Mouse (Mus musculus): Measurements from ENCODE around the gene Uba7. TPM values are rescaled to one million over a fixed set of nuclear protein-coding genes. Genes with fewer than 3 reads are reported as not detected.

Uba7 gene
- total RNA-seq, 2 experiments from 2014 or later = 3.8 to 5.2 TPM

Other genes with a start within 250 kb of the Uba7 start
- gene Rbm5, start 204.5 kb upstream of the Uba7 start, total RNA-seq (2021) = 100 to 1,000 TPM; 117 to 159 TPM
- 10 to 100 TPM; 52.3 to 59.6 TPM for gene Rbm6, start 102.3 kb upstream of the Uba7 start, total RNA-seq (2021)
- 10 to 100 TPM; 24.4 to 25.1 TPM for gene Mon1a, start 87.4 kb upstream of the Uba7 start, total RNA-seq (2021)
- gene Mst1r, start 68.6 kb upstream of the Uba7 start, total RNA-seq (2021) = 1 to 10 TPM; 1.6 to 2.6 TPM
- gene Actl11, start 47.0 kb upstream of the Uba7 start, total RNA-seq (2021) = not detected
- 100 to 1,000 TPM; 509 to 559 TPM for gene Camkv, start 39.8 kb upstream of the Uba7 start, total RNA-seq (2021)
- 10 to 100 TPM; 17.2 to 19.1 TPM for gene Traip, start 25.4 kb upstream of the Uba7 start, total RNA-seq (2021)
- gene Gm20661, start 7.6 kb downstream of the Uba7 start, total RNA-seq (2021) = 1 to 10 TPM; 1.0 to 1.4 TPM
- gene Inka1, start 10.4 kb downstream of the Uba7 start, total RNA-seq (2021) = 10 to 100 TPM; 12.0 to 13.6 TPM
- gene Cdhr4, start 17.0 kb downstream of the Uba7 start, total RNA-seq (2021) = 1 to 10 TPM; 3.3 to 5.3 TPM
- 1 to 10 TPM in 1 of 2 experiments, not detected in 1; 3.5 TPM for gene Gm20662, start 20.8 kb downstream of the Uba7 start, total RNA-seq (2021)
- 100 to 1,000 TPM; 220 to 228 TPM for gene Ip6k1, start 27.0 kb downstream of the Uba7 start, total RNA-seq (2021)
- 10 to 100 TPM; 14.5 to 17.2 TPM for gene Gmppb, start 73.7 kb downstream of the Uba7 start, total RNA-seq (2021)
- gene Amigo3, start 77.7 kb downstream of the Uba7 start, total RNA-seq (2021) = 1 to 10 TPM; 2.0 to 2.2 TPM
- not detected for gene Mst1, start 104.9 kb downstream of the Uba7 start, total RNA-seq (2021)
- gene Rnf123, start 107.8 kb downstream of the Uba7 start, total RNA-seq (2021) = 10 to 100 TPM; 95.1 to 97.3 TPM
- gene Apeh, start 119.1 kb downstream of the Uba7 start, total RNA-seq (2021) = 10 to 100 TPM; 32.0 to 32.7 TPM
- gene Bsn, start 214.9 kb downstream of the Uba7 start, total RNA-seq (2021) = 100 to 1,000 TPM; 190 to 242 TPM